Mouse (Mus musculus): Measurements from ENCODE around the gene 1110059E24Rik. TPM values are rescaled to one million over a fixed set of nuclear protein-coding genes. Genes with fewer than 3 reads are reported as not detected.

The 1110059E24Rik gene
- total RNA-seq, 2 experiments from 2014 or later = 21.2 to 22.7 TPM

Other genes with a start within 250 kb of the 1110059E24Rik start
- 100 to 1,000 TPM; 184 to 196 TPM for gene Gda, start 179.5 kb downstream of the 1110059E24Rik start, total RNA-seq (2021)
- gene Abhd17b, start 209 bp upstream of the 1110059E24Rik start, total RNA-seq (2021) = 10 to 100 TPM; 43.2 to 45.9 TPM
- 10 to 100 TPM; 12.3 to 15.9 TPM for gene Cemip2, start 125.4 kb upstream of the 1110059E24Rik start, total RNA-seq (2021)

All from left cerebral cortex, postnatal 36 days (tissue).